Mouse (Mus musculus): ENCODE measurements around the gene Olfr1385.
"Not testable (repeated sequence)": the region's sequence is repeated elsewhere in the genome, so short reads cannot be mapped to it uniquely, and the experiment has no call there.

- TF ChIP-seq CTCF (IDR thresholded peaks at IDR 0.05; ENCODE audit: low read depth), result peak; percentile 67
- not testable (repeated sequence) for TF ChIP-seq EP300 (optimal IDR thresholded peaks at IDR 0.05)
These were observed 47.8 kb downstream of the Olfr1385 start for GRCm38 (mm10) chr11:49536631-49537030.
